Mouse (Mus musculus) embryonic facial prominence, embryonic 10.5 days (tissue): ENCODE measurements around the gene Rps5. TPM values are rescaled to one million over a fixed set of nuclear protein-coding genes. Genes with fewer than 3 reads are reported as not detected.
A peak's percentile ranks its signal among the peaks of the same experiment; 100 is the strongest.
"Not testable (repeated sequence)": the region's sequence is repeated elsewhere in the genome, so short reads cannot be mapped to it uniquely, and the experiment has no call there.

Experiments used
- DNase-seq: peaks from one replicate; pipeline ENCODE4 v3.0.0-alpha.2; 2017; ENCODE audit warnings: low spot score
- H3K27ac ChIP-seq: fragments of 300-500 bp; sonication (generic); replicated peaks from 2 replicates; pipeline ENCODE4 v1.5.1; 2016; ENCODE audit warnings: mild to moderate bottlenecking
- H3K27me3 ChIP-seq: fragments of 300-500 bp; sonication (generic); replicated peaks from 2 replicates; pipeline ENCODE4 v1.6.1; 2016; ENCODE audit warnings: low read depth, mild to moderate bottlenecking; ENCODE audit not compliant: poor library complexity, severe bottlenecking
- H3K36me3 ChIP-seq: fragments of 300-500 bp; sonication (generic); replicated peaks from 2 replicates; pipeline ENCODE4 v1.6.1; 2016; ENCODE audit warnings: mild to moderate bottlenecking, moderate library complexity
- H3K4me1 ChIP-seq: fragments of 300-500 bp; sonication (generic); 2 replicates; pipeline ENCODE4 v1.6.1; 2016
- H3K4me3 ChIP-seq: fragments of 300-500 bp; sonication (generic); 2 replicates; pipeline ENCODE4 v1.5.1; 2016; ENCODE audit warnings: mild to moderate bottlenecking, moderate library complexity
- H3K9me3 ChIP-seq: fragments of 300-500 bp; sonication (generic); 2 replicates; pipeline ENCODE4 v1.6.1; 2016; ENCODE audit warnings: mild to moderate bottlenecking
- WGBS: fragments of 180-500 bp; shearing (Covaris S2); methylation state at CpG from one replicate; pipeline ENCODE4 v1.1.7; 2016; 5-methylcytosine and 5-hydroxymethylcytosine counted together
- polyA plus RNA-seq: library from polyadenylated mRNA; unstranded; fragments of >200 nt; fragmentation: Nextera tagmentation; extraction: Ambion mirVana; gene quantifications from 2 replicates; pipeline ENCODE4 v1.2.1, GENCODE M21; 2016

The Rps5 gene
- polyA plus RNA-seq, 1 experiment from 2014 or later = 1,123 TPM

DNA sequence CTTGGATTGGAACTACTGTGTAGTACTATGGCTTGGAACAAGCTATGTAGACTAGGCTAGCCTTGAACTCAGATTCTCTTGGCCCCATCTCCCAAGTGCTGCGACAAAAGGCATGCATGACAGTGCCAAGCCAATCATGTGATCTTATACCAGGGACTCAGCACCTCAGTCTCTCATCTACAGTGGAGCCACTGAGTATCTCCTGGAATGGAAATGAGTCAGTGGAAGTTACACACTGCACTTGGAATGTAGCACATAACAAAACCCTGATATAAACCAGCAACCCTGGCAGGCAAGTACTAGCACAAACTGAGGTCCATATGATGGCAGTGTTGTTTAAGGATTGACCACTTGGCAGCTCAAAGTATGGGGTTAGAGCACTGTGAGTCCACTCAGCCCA is 16.9 kb upstream of the Rps5 start:
- no peak for DNase-seq
- H3K27ac ChIP-seq = no peak overlapping the region
- 85% methylated on average over 1 of the region's 1 CpGs for WGBS
- H3K4me1 ChIP-seq = peaks cover 7% of the 10 kb centered on the region
- H3K27me3 ChIP-seq = no peaks in the 10 kb centered on the region
- H3K9me3 ChIP-seq = 0 out of 2 replicates have a peak, but pooled peaks cover 4% of the 10 kb centered on the region
- H3K36me3 ChIP-seq = peaks cover 81% of the 10 kb centered on the region
- no peak overlapping the region for H3K4me3 ChIP-seq

GRCm38 (mm10) chr7:12909498-12909962 is 12.6 kb upstream of the Rps5 start:
- H3K4me3 ChIP-seq = peak overlapping the region; percentile 63

GRCm38 (mm10) chr7:12910181-12910668 is 11.9 kb upstream of the Rps5 start:
- 5% methylated on average over 19 of the region's 19 CpGs for WGBS

More at GRCm38 (mm10) chr7:12909498-12909962, 12.6 kb upstream of the Rps5 start:
- H3K27me3 ChIP-seq = no peaks in the 10 kb centered on the region
- H3K9me3 ChIP-seq = 0 out of 2 replicates have a peak, but pooled peaks cover 4% of the 10 kb centered on the region
- WGBS = 35% methylated on average over 7 of the region's 7 CpGs
- peaks cover 49% of the 10 kb centered on the region for H3K36me3 ChIP-seq
- DNase-seq = peak; percentile 67
- peak overlapping the region; percentile 87 for H3K27ac ChIP-seq
- H3K4me1 ChIP-seq = peaks cover 10% of the 10 kb centered on the region

DNA sequence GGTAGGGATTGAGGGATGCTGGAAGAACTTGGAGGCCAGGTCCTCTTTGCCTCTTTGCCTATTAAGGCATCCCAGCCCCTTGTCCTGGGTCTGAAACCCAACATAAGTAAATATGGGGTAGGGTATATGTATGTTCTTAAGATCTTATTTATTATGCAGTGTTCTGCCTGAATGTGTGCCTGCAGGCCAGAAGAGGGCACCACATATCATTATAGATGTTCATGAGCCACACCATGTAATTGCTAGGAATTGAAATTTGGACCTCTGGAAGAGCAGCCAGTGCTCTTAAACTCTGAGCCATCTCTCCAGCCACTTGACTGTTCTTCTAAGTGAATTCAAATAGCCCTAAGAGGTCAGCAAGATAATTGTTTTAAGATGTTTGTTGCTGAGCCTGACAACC is 8.5 kb upstream of the Rps5 start:
- no peak for DNase-seq
- H3K4me3 ChIP-seq = no peak overlapping the region
- 0 out of 2 replicates have a peak, but pooled peaks cover 4% of the 10 kb centered on the region for H3K9me3 ChIP-seq
- H3K36me3 ChIP-seq = peaks cover 9% of the 10 kb centered on the region
- no peaks in the 10 kb centered on the region for H3K27me3 ChIP-seq
- no peak overlapping the region for H3K27ac ChIP-seq
- peaks cover 10% of the 10 kb centered on the region for H3K4me1 ChIP-seq

More at GRCm38 (mm10) chr7:12910181-12910668, 11.9 kb upstream of the Rps5 start:
- H3K4me1 ChIP-seq = peaks cover 10% of the 10 kb centered on the region
- 0 out of 2 replicates have a peak, but pooled peaks cover 4% of the 10 kb centered on the region for H3K9me3 ChIP-seq
- peak overlapping the region; percentile 87 for H3K27ac ChIP-seq
- peak overlapping the region; percentile 63 for H3K4me3 ChIP-seq
- DNase-seq = peak; percentile 60
- H3K36me3 ChIP-seq = peaks cover 42% of the 10 kb centered on the region
- H3K27me3 ChIP-seq = no peaks in the 10 kb centered on the region

GRCm38 (mm10) chr7:12920495-12920894 is 1.6 kb upstream of the Rps5 start:
- not testable (repeated sequence) for H3K9me3 ChIP-seq, H3K27me3 ChIP-seq, H3K27ac ChIP-seq, DNase-seq
- Histone ChIP-seq H3K4me1 (peaks cover 23% of the 10 kb centered on the region), H3K4me3 (peak overlapping the region; percentile 91), H3K36me3 (peaks cover 26% of the 10 kb centered on the region)
- WGBS = 87% methylated on average over 7 of the region's 8 CpGs

- Histone ChIP-seq H3K4me1 (peaks cover 30% of the 10 kb centered on the region), H3K9me3 (no peaks in the 10 kb centered on the region), H3K36me3 (peaks cover 34% of the 10 kb centered on the region), H3K27ac (peak overlapping the region; percentile 96), H3K27me3 (peaks cover 3% of the 10 kb centered on the region), H3K4me3 (peak overlapping the region; percentile 91)
- DNase-seq = no peak
- whole genome bisulfite sequencing = 1% methylated on average over 3 of the region's 3 CpGs
Observed at GRCm38 (mm10) chr7:12921318-12921704, 779 bp upstream of the Rps5 start.

GRCm38 (mm10) chr7:12922729-12923128 is 639 bp downstream of the Rps5 start:
- H3K36me3 ChIP-seq = peaks cover 44% of the 10 kb centered on the region
- no peak for DNase-seq
- 4% methylated on average over 8 of the region's 8 CpGs for WGBS
- H3K4me3 ChIP-seq = peak overlapping the region; percentile 91
- H3K27ac ChIP-seq = peak overlapping the region; percentile 96
- peaks cover 43% of the 10 kb centered on the region for H3K4me1 ChIP-seq
- no peaks in the 10 kb centered on the region for H3K9me3 ChIP-seq
- peaks cover 16% of the 10 kb centered on the region for H3K27me3 ChIP-seq

- WGBS = 89% methylated on average over 7 of the region's 7 CpGs
- peaks cover 63% of the 10 kb centered on the region for H3K36me3 ChIP-seq
- peaks cover 40% of the 10 kb centered on the region for H3K27me3 ChIP-seq
Observed at GRCm38 (mm10) chr7:12926316-12926715, 4.2 kb downstream of the Rps5 start.

GRCm38 (mm10) chr7:12927191-12927680 is 5.1 kb downstream of the Rps5 start, which contains the start of gene Rnf225:
Rnf225 (plus strand) TSS chr7:12927416.
- peaks cover 48% of the 10 kb centered on the region for H3K4me1 ChIP-seq
- peak within 1 kb of the TSS; percentile 41 for H3K27ac ChIP-seq
- H3K27me3 ChIP-seq = peaks cover 40% of the 10 kb centered on the region
- H3K9me3 ChIP-seq = no peaks in the 10 kb centered on the region
- peak; percentile 76 for DNase-seq
- peak within 1 kb of the TSS; percentile 47 for H3K4me3 ChIP-seq
- WGBS = 19% methylated on average over 8 of the region's 8 CpGs
- peaks cover 63% of the 10 kb centered on the region for H3K36me3 ChIP-seq

More at GRCm38 (mm10) chr7:12926316-12926715, 4.2 kb downstream of the Rps5 start:
- H3K27ac ChIP-seq = no peak overlapping the region
- DNase-seq = no peak
- peaks cover 49% of the 10 kb centered on the region for H3K4me1 ChIP-seq
- no peak overlapping the region for H3K4me3 ChIP-seq
- H3K9me3 ChIP-seq = no peaks in the 10 kb centered on the region

DNA sequence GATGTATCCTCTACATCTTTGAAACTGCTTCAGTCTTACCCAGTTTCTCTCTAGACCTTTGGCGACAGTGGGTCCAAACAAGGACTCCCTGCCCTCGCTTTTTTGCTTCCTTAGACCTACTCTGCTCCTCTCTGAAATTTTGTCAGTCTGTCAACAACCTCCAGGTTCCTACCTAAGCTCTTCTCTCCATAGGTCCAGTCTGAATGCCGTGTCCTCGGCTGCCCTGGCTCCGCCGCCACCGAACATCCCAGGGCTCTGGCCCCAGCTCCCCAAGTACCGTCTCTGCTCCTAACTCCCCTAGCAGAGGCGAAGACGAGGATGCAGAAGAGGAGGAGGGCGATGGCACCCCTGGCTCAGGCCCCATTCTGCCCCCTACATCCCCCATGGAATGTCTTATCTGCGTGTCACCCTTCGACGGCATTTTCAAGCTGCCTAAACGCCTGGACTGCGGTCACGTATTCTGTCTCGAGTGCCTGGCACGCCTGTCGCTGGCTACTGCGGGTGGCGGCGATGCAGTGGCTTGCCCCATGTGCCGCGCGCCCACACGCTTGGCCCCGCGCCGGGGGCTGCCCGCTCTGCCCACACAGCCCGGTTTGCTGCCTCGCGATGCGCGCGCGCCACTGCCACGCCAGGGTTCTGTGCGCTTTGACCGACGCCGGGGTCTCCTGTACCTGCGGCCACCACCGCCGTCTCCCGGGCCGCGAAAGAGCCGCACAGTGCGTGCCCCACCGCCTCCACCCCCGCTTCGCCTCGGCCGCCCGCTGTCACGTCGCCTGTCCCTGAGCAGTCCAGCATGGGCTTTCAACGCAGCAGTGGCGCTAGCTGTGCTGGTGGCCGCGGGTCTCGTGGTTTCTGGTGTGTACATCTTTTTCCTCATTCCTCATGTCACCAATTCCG is 5.9 kb downstream of the Rps5 start:
- peaks cover 45% of the 10 kb centered on the region for H3K4me1 ChIP-seq
- peak overlapping the region; percentile 47 for H3K4me3 ChIP-seq
- H3K27me3 ChIP-seq = peaks cover 40% of the 10 kb centered on the region
- WGBS = 5% methylated on average over 65 of the region's 65 CpGs
- H3K27ac ChIP-seq = peak overlapping the region; percentile 41
- H3K9me3 ChIP-seq = no peaks in the 10 kb centered on the region
- peaks cover 63% of the 10 kb centered on the region for H3K36me3 ChIP-seq
- peak; percentile 57 for DNase-seq

- H3K27me3 ChIP-seq = peaks cover 15% of the 10 kb centered on the region
Observed at GRCm38 (mm10) chr7:12933615-12934140, 11.6 kb downstream of the Rps5 start.

GRCm38 (mm10) chr7:12934808-12935207 is 12.7 kb downstream of the Rps5 start:
- Histone ChIP-seq H3K4me1 (no peaks in the 10 kb centered on the region), H3K36me3 (peaks cover 5% of the 10 kb centered on the region; the same call in 1 of the 2 replicates), H3K27me3 (peaks cover 4% of the 10 kb centered on the region; the same call in 1 of the 2 replicates), H3K4me3 (no peak overlapping the region), H3K9me3 (no peaks in the 10 kb centered on the region), H3K27ac (no peak overlapping the region)
- WGBS = 82% methylated on average over 3 of the region's 3 CpGs
- no peak for DNase-seq

More at GRCm38 (mm10) chr7:12933615-12934140, 11.6 kb downstream of the Rps5 start:
- 67% methylated on average over 4 of the region's 4 CpGs for WGBS
- H3K4me3 ChIP-seq = no peak overlapping the region
- peaks cover 14% of the 10 kb centered on the region for H3K36me3 ChIP-seq
- H3K4me1 ChIP-seq = no peaks in the 10 kb centered on the region
- no peak overlapping the region for H3K27ac ChIP-seq
- no peaks in the 10 kb centered on the region for H3K9me3 ChIP-seq
- DNase-seq = no peak
